Mouse (Mus musculus) limb, embryonic 15.5 days (tissue): ENCODE measurements around the gene Ecpas. TPM values are rescaled to one million over a fixed set of nuclear protein-coding genes. Genes with fewer than 3 reads are reported as not detected.
A peak's percentile ranks its signal among the peaks of the same experiment; 100 is the strongest.

Experiments used
- ATAC-seq: fragments of 200-750 bp; cut with Nextera tagmentation; 2 replicates; pipeline ENCODE4 v1.8.0; 2017; ENCODE audit warnings: low read depth, moderate TSS enrichment; ENCODE audit not compliant: insufficient number of reproducible peaks, low FRiP score, low TSS enrichment
- H3K27ac ChIP-seq: fragments of 300-500 bp; sonication (generic); 2 replicates; pipeline ENCODE4 v1.5.1; 2015; ENCODE audit warnings: moderate library complexity, mild to moderate bottlenecking, inconsistent platforms
- H3K27me3 ChIP-seq: fragments of 300-500 bp; sonication (generic); 2 replicates; pipeline ENCODE4 v1.6.1; 2015; ENCODE audit warnings: inconsistent platforms
- H3K36me3 ChIP-seq: fragments of 300-500 bp; sonication (generic); 2 replicates; pipeline ENCODE4 v1.6.1; 2015; ENCODE audit warnings: inconsistent platforms
- H3K4me1 ChIP-seq: fragments of 300-500 bp; sonication (generic); 2 replicates; pipeline ENCODE4 v1.6.1; 2015; ENCODE audit warnings: inconsistent platforms
- H3K4me2 ChIP-seq: fragments of 300-500 bp; sonication (generic); 2 replicates; pipeline ENCODE4 v1.6.1; 2015; ENCODE audit warnings: mild to moderate bottlenecking, inconsistent platforms
- H3K4me3 ChIP-seq: fragments of 300-500 bp; sonication (generic); 2 replicates; pipeline ENCODE4 v1.5.1; 2015; ENCODE audit warnings: mild to moderate bottlenecking, inconsistent platforms
- H3K9ac ChIP-seq: fragments of 300-500 bp; sonication (generic); 2 replicates; pipeline ENCODE4 v1.6.1; 2015; ENCODE audit warnings: inconsistent platforms
- H3K9me3 ChIP-seq: fragments of 300-500 bp; sonication (generic); 2 replicates; pipeline ENCODE4 v1.6.1; 2016; ENCODE audit warnings: inconsistent platforms
- whole genome bisulfite sequencing: fragments of 180-500 bp; shearing (Covaris S2); methylation state at CpG from one replicate; pipeline ENCODE4 v1.1.7; 2015; 5-methylcytosine and 5-hydroxymethylcytosine counted together
- polyA plus RNA-seq: library from polyadenylated mRNA; unstranded; fragments of >200 nt; fragmentation: Nextera tagmentation; extraction: Ambion mirVana; gene quantifications from 2 replicates; pipeline ENCODE4 v1.2.1, GENCODE M21; 2015

Ecpas gene
- polyA plus RNA-seq, 1 experiment from 2014 or later, result 32.8 TPM

- WGBS, result 26% methylated on average over 16 of the region's 16 CpGs
- H3K27ac ChIP-seq, result no peak overlapping the region; the same call in 1 of the 2 replicates
- no peak for ATAC-seq
Observed at GRCm38 (mm10) chr4:58910175-58911068, 2.1 kb downstream of the Ecpas start.

GRCm38 (mm10) chr4:58907453-58907852 lies 5.1 kb downstream of the Ecpas start:
- no peak for ATAC-seq
- peaks cover 15% of the 10 kb centered on the region for H3K4me1 ChIP-seq
- H3K36me3 ChIP-seq, result no peaks in the 10 kb centered on the region
- WGBS, result 89% methylated on average over 1 of the region's 1 CpGs
- no peak overlapping the region for H3K4me2 ChIP-seq
- no peak overlapping the region for H3K27ac ChIP-seq
- no peak overlapping the region for H3K9ac ChIP-seq
- H3K9me3 ChIP-seq, result no peaks in the 10 kb centered on the region
- H3K27me3 ChIP-seq, result no peaks in the 10 kb centered on the region
- no peak overlapping the region for H3K4me3 ChIP-seq

More at GRCm38 (mm10) chr4:58910175-58911068, 2.1 kb downstream of the Ecpas start:
- H3K36me3 ChIP-seq, result no peaks in the 10 kb centered on the region
- H3K4me3 ChIP-seq, result peak overlapping the region; percentile 92
- no peaks in the 10 kb centered on the region for H3K9me3 ChIP-seq
- peak overlapping the region; percentile 60 for H3K4me2 ChIP-seq
- H3K4me1 ChIP-seq, result peaks cover 9% of the 10 kb centered on the region
- H3K27me3 ChIP-seq, result no peaks in the 10 kb centered on the region
- H3K9ac ChIP-seq, result 0 out of 2 replicates have a peak overlapping the region, but pooled peaks have one; percentile 92

GRCm38 (mm10) chr4:58898318-58898717 lies 14.2 kb downstream of the Ecpas start:
- H3K4me1 ChIP-seq, result peaks cover 4% of the 10 kb centered on the region; the same call in 1 of the 2 replicates
- no peak overlapping the region for H3K4me3 ChIP-seq
- no peak overlapping the region for H3K4me2 ChIP-seq
- no peak overlapping the region for H3K9ac ChIP-seq
- no peaks in the 10 kb centered on the region for H3K9me3 ChIP-seq
- no peaks in the 10 kb centered on the region for H3K27me3 ChIP-seq
- no peak for ATAC-seq
- H3K27ac ChIP-seq, result no peak overlapping the region
- H3K36me3 ChIP-seq, result no peaks in the 10 kb centered on the region

- no peak overlapping the region for H3K9ac ChIP-seq
- no peaks in the 10 kb centered on the region for H3K4me1 ChIP-seq
- no peaks in the 10 kb centered on the region for H3K36me3 ChIP-seq
- no peaks in the 10 kb centered on the region for H3K9me3 ChIP-seq
- H3K27me3 ChIP-seq, result no peaks in the 10 kb centered on the region
- no peak for ATAC-seq
- 74% methylated on average over 4 of the region's 4 CpGs for WGBS
- no peak overlapping the region for H3K4me3 ChIP-seq
- H3K27ac ChIP-seq, result no peak overlapping the region
- H3K4me2 ChIP-seq, result no peak overlapping the region
Observed at GRCm38 (mm10) chr4:58897436-58897835, 15.1 kb downstream of the Ecpas start.

- Histone ChIP-seq H3K4me1 (no peaks in the 10 kb centered on the region), H3K27ac (no peak overlapping the region), H3K9me3 (no peaks in the 10 kb centered on the region), H3K27me3 (no peaks in the 10 kb centered on the region), H3K9ac (no peak overlapping the region), H3K4me2 (no peak overlapping the region), H3K36me3 (no peaks in the 10 kb centered on the region), H3K4me3 (no peak overlapping the region)
- no peak for ATAC-seq
- 75% methylated on average over 7 of the region's 7 CpGs for WGBS
Observed at GRCm38 (mm10) chr4:58894399-58894798, 18.1 kb downstream of the Ecpas start.

GRCm38 (mm10) chr4:58890035-58890782 lies 22.3 kb downstream of the Ecpas start:
- H3K36me3 ChIP-seq, result no peaks in the 10 kb centered on the region
- ATAC-seq, result no peak
- no peak overlapping the region for H3K4me2 ChIP-seq
- H3K9me3 ChIP-seq, result no peaks in the 10 kb centered on the region
- no peak overlapping the region for H3K27ac ChIP-seq
- no peak overlapping the region for H3K4me3 ChIP-seq
- peaks cover 4% of the 10 kb centered on the region; the same call in 1 of the 2 replicates for H3K4me1 ChIP-seq
- 90% methylated on average over 4 of the region's 4 CpGs for WGBS
- H3K9ac ChIP-seq, result no peak overlapping the region
- no peaks in the 10 kb centered on the region for H3K27me3 ChIP-seq

GRCm38 (mm10) chr4:58888568-58888967 lies 24.0 kb downstream of the Ecpas start:
- WGBS, result 85% methylated on average over 1 of the region's 1 CpGs
- no peak for ATAC-seq
- Histone ChIP-seq H3K4me3 (no peak overlapping the region), H3K9ac (no peak overlapping the region), H3K9me3 (no peaks in the 10 kb centered on the region), H3K36me3 (no peaks in the 10 kb centered on the region), H3K27ac (no peak overlapping the region), H3K4me2 (no peak overlapping the region), H3K4me1 (peaks cover 4% of the 10 kb centered on the region; the same call in 1 of the 2 replicates), H3K27me3 (no peaks in the 10 kb centered on the region)

- no peaks in the 10 kb centered on the region for H3K9me3 ChIP-seq
- H3K4me3 ChIP-seq, result no peak overlapping the region
- no peak for ATAC-seq
- peaks cover 4% of the 10 kb centered on the region; the same call in 1 of the 2 replicates for H3K4me1 ChIP-seq
- WGBS, result 82% methylated on average over 3 of the region's 3 CpGs
- no peak overlapping the region for H3K9ac ChIP-seq
- no peaks in the 10 kb centered on the region for H3K27me3 ChIP-seq
- no peaks in the 10 kb centered on the region for H3K36me3 ChIP-seq
- no peak overlapping the region for H3K4me2 ChIP-seq
- H3K27ac ChIP-seq, result no peak overlapping the region
Observed at GRCm38 (mm10) chr4:58887626-58888025, 24.9 kb downstream of the Ecpas start.

GRCm38 (mm10) chr4:58886778-58887177 lies 25.8 kb downstream of the Ecpas start:
- no peak for ATAC-seq
- H3K9me3 ChIP-seq, result no peaks in the 10 kb centered on the region
- WGBS, result 83% methylated on average over 3 of the region's 3 CpGs
- no peak overlapping the region for H3K4me3 ChIP-seq
- no peaks in the 10 kb centered on the region for H3K27me3 ChIP-seq
- H3K4me1 ChIP-seq, result peaks cover 4% of the 10 kb centered on the region; the same call in 1 of the 2 replicates
- H3K4me2 ChIP-seq, result no peak overlapping the region
- H3K27ac ChIP-seq, result no peak overlapping the region
- H3K9ac ChIP-seq, result no peak overlapping the region
- H3K36me3 ChIP-seq, result no peaks in the 10 kb centered on the region

- peaks cover 4% of the 10 kb centered on the region; the same call in 1 of the 2 replicates for H3K4me1 ChIP-seq
- ATAC-seq, result no peak
- no peak overlapping the region for H3K9ac ChIP-seq
- no peak overlapping the region for H3K4me2 ChIP-seq
- no peaks in the 10 kb centered on the region for H3K27me3 ChIP-seq
- WGBS, result 39% methylated on average over 5 of the region's 5 CpGs
- no peak overlapping the region for H3K27ac ChIP-seq
- H3K9me3 ChIP-seq, result no peaks in the 10 kb centered on the region
- H3K4me3 ChIP-seq, result no peak overlapping the region
- H3K36me3 ChIP-seq, result no peaks in the 10 kb centered on the region
Observed at GRCm38 (mm10) chr4:58885341-58885740, 27.2 kb downstream of the Ecpas start.

GRCm38 (mm10) chr4:58883841-58884240 lies 28.7 kb downstream of the Ecpas start:
- Histone ChIP-seq H3K4me2 (no peak overlapping the region), H3K4me1 (peaks cover 4% of the 10 kb centered on the region; the same call in 1 of the 2 replicates), H3K9ac (no peak overlapping the region), H3K27ac (no peak overlapping the region), H3K9me3 (no peaks in the 10 kb centered on the region), H3K27me3 (no peaks in the 10 kb centered on the region), H3K36me3 (no peaks in the 10 kb centered on the region), H3K4me3 (no peak overlapping the region)
- 84% methylated on average over 2 of the region's 2 CpGs for WGBS
- ATAC-seq, result no peak

- Histone ChIP-seq H3K4me2 (no peak overlapping the region), H3K27ac (no peak overlapping the region), H3K36me3 (peaks cover 16% of the 10 kb centered on the region; the same call in 1 of the 2 replicates), H3K9ac (no peak overlapping the region), H3K27me3 (no peaks in the 10 kb centered on the region), H3K4me1 (no peaks in the 10 kb centered on the region), H3K4me3 (no peak overlapping the region), H3K9me3 (no peaks in the 10 kb centered on the region)
- 84% methylated on average over 4 of the region's 4 CpGs for WGBS
- ATAC-seq, result no peak
Observed at GRCm38 (mm10) chr4:58874373-58874772, 38.2 kb downstream of the Ecpas start.
